Mouse (Mus musculus) C2C12 (cell line): ENCODE measurements around the gene Nelfb. TPM values are rescaled to one million over a fixed set of nuclear protein-coding genes. Genes with fewer than 3 reads are reported as not detected.

ENCODE experiments used
- H3K27me3 ChIP-seq: one replicate; pipeline ENCODE4 v1.6.1; 2011; ENCODE audit not compliant: control insufficient read depth, insufficient read depth, insufficient read length
- H3K36me3 ChIP-seq: one replicate; pipeline ENCODE4 v1.6.1; 2011; ENCODE audit not compliant: control insufficient read depth, insufficient read depth
- H3K4me3 ChIP-seq: one replicate; pipeline ENCODE4 v1.5.1; 2011; ENCODE audit warnings: mild to moderate bottlenecking, control low read depth; ENCODE audit not compliant: poor library complexity, insufficient read depth, severe bottlenecking
- H3K79me2 ChIP-seq: one replicate; pipeline ENCODE4 v1.6.1; 2011; ENCODE audit not compliant: control insufficient read depth, insufficient read depth
- H3K79me3 ChIP-seq: one replicate; pipeline ENCODE4 v1.6.1; 2011; ENCODE audit warnings: low read depth, control low read depth
- H3ac ChIP-seq: one replicate; pipeline ENCODE3; 2011; ENCODE audit warnings: low read depth; ENCODE audit not compliant: control insufficient read depth, insufficient read length
- CEBPB ChIP-seq: IDR thresholded peaks from one replicate; pipeline ENCODE4 v1.6.1; 2011; ENCODE audit warnings: low read depth, mild to moderate bottlenecking, control low read depth, moderate library complexity
- CTCF ChIP-seq: IDR thresholded peaks from one replicate; pipeline ENCODE4 v1.5.1; 2011; ENCODE audit not compliant: control insufficient read depth, insufficient read depth, insufficient read length
- FOSL1 ChIP-seq: IDR thresholded peaks from one replicate; pipeline ENCODE4 v1.8.0; 2011; ENCODE audit warnings: mild to moderate bottlenecking, low read length; ENCODE audit not compliant: poor library complexity, insufficient read depth, severe bottlenecking
- MAX ChIP-seq: IDR thresholded peaks from one replicate; pipeline ENCODE4 v1.6.1; 2011; ENCODE audit warnings: mild to moderate bottlenecking, control low read depth
- MYOD1 ChIP-seq: IDR thresholded peaks from one replicate; pipeline ENCODE4 v1.6.1; 2011; ENCODE audit warnings: low read depth; ENCODE audit not compliant: control insufficient read depth, insufficient read length
- MYOG ChIP-seq: IDR thresholded peaks from one replicate; pipeline ENCODE4 v1.6.1; 2011; ENCODE audit not compliant: control insufficient read depth, insufficient read length; ENCODE audit errors: extremely low read depth
- USF1 ChIP-seq: IDR thresholded peaks from one replicate; pipeline ENCODE4 v1.6.1; 2011; ENCODE audit warnings: low read depth, mild to moderate bottlenecking, control low read depth, moderate library complexity
- polyA plus RNA-seq: library from polyadenylated mRNA; unstranded; fragments of >200 nt; fragmentation: generic; extraction: Trizol; gene quantifications from one replicate; pipeline ENCODE4 v1.2.1, GENCODE M21; 2012; ENCODE audit warnings: missing spikeins

Nelfb gene
- polyA plus RNA-seq, 1 experiment, result 47.4 TPM

- TF ChIP-seq CEBPB (no peak), CTCF (peak; percentile 17), USF1 (no peak)
- H3K27me3 ChIP-seq, result peaks cover 5% of the 10 kb centered on the region
- no peaks in the 10 kb centered on the region for H3K79me3 ChIP-seq
- H3ac ChIP-seq, result no peak overlapping the region
- no peaks in the 10 kb centered on the region for H3K79me2 ChIP-seq
- no peak overlapping the region for H3K4me3 ChIP-seq
- H3K36me3 ChIP-seq, result no peaks in the 10 kb centered on the region
These were observed 25.4 kb downstream of the Nelfb start for GRCm38 (mm10) chr2:25185625-25186574.

- H3K27me3 ChIP-seq, result peaks cover 5% of the 10 kb centered on the region
- H3K79me2 ChIP-seq, result no peaks in the 10 kb centered on the region
- H3K36me3 ChIP-seq, result no peaks in the 10 kb centered on the region
- TF ChIP-seq MYOD1 (no peak), USF1 (no peak), MYOG (no peak), MAX (no peak), CEBPB (no peak), CTCF (no peak), FOSL1 (no peak)
- no peak overlapping the region for H3K4me3 ChIP-seq
- no peak overlapping the region for H3ac ChIP-seq
- H3K79me3 ChIP-seq, result no peaks in the 10 kb centered on the region
These were observed 26.8 kb downstream of the Nelfb start for GRCm38 (mm10) chr2:25184496-25184895.

- H3K27me3 ChIP-seq, result peaks cover 5% of the 10 kb centered on the region
- H3K4me3 ChIP-seq, result no peak overlapping the region
- TF ChIP-seq CTCF (no peak), FOSL1 (no peak), MYOG (no peak), MYOD1 (no peak), CEBPB (no peak), MAX (no peak), USF1 (no peak)
- H3ac ChIP-seq, result no peak overlapping the region
- no peaks in the 10 kb centered on the region for H3K79me2 ChIP-seq
- no peaks in the 10 kb centered on the region for H3K79me3 ChIP-seq
- H3K36me3 ChIP-seq, result no peaks in the 10 kb centered on the region
These were observed 28.0 kb downstream of the Nelfb start for GRCm38 (mm10) chr2:25183336-25183735.

- no peak overlapping the region for H3K4me3 ChIP-seq
- H3K79me3 ChIP-seq, result no peaks in the 10 kb centered on the region
- H3K27me3 ChIP-seq, result peaks cover 5% of the 10 kb centered on the region
These were observed 28.6 kb downstream of the Nelfb start for GRCm38 (mm10) chr2:25182664-25183063.

GRCm38 (mm10) chr2:25181891-25182397, 29.3 kb downstream of the Nelfb start:
- H3K27me3 ChIP-seq, result peaks cover 5% of the 10 kb centered on the region
- H3K4me3 ChIP-seq, result peak overlapping the region; percentile 34
- H3K79me3 ChIP-seq, result no peaks in the 10 kb centered on the region
- no peaks in the 10 kb centered on the region for H3K79me2 ChIP-seq
- TF ChIP-seq FOSL1 (no peak), USF1 (no peak), MAX (no peak), CEBPB (no peak), MYOG (no peak), CTCF (no peak), MYOD1 (no peak)
- H3K36me3 ChIP-seq, result no peaks in the 10 kb centered on the region
- no peak overlapping the region for H3ac ChIP-seq

More at GRCm38 (mm10) chr2:25182664-25183063, 28.6 kb downstream of the Nelfb start:
- no peak overlapping the region for H3ac ChIP-seq
- H3K36me3 ChIP-seq, result no peaks in the 10 kb centered on the region
- H3K79me2 ChIP-seq, result no peaks in the 10 kb centered on the region
- TF ChIP-seq CTCF, result no peak
- no peak for TF ChIP-seq MAX
- no peak for TF ChIP-seq USF1
- TF ChIP-seq MYOG, result no peak
- no peak for TF ChIP-seq MYOD1
- TF ChIP-seq CEBPB, result no peak
